Mouse (Mus musculus): ENCODE data around the gene Alg9. TPM values are rescaled to one million over a fixed set of nuclear protein-coding genes. Genes with fewer than 3 reads are reported as not detected.

The Alg9 gene
- polyA plus RNA-seq, 1 experiment from 2014 or later = 37.3 TPM

DNA sequence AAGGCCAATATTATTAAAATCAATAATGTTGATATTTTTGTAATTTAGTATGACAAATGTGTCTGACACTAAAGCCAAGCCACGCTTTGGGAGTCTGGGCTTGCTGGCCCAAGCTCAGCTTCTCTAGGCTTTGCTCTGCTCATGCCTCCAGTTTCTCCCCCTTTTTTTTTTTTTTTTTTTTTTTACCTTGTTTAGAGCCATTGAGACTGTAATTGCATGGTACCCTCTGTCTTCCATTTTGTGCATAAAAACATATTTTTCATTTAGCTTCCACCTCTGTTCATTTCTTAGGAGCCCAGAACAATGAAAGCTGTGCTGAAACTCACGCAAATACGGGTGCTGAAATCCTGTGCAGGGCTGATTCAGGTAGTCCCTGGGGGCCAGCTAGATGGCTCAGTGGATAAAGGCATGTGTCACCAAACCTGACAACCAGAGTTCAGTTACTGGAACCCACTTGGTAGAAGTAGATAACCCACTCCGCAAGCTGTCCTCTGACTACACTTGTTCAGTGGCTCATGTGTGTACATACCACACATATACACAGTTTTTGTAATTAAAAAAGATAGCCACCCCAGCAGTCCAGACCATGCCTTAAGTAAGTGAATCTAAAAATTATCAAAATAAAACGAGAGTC, 80.4 kb downstream of the Alg9 start:
- H3K4me3 ChIP-seq (ENCODE audit: low read depth, low read length) = no peak overlapping the region
- no peak overlapping the region for H3K4me2 ChIP-seq
- H3K27ac ChIP-seq (ENCODE audit: low read depth, low read length) = 0 out of 2 replicates have a peak overlapping the region, but pooled peaks have one; percentile 82
- H3K36me3 ChIP-seq (ENCODE audit: control insufficient read depth, insufficient read depth, low read length) = peaks cover 2% of the 10 kb centered on the region; the same call in 1 of the 2 replicates
- WGBS (ENCODE audit: insufficient replicate concordance) = 77% methylated on average over 5 of the region's 5 CpGs
- no peak overlapping the region for H3K9ac ChIP-seq (ENCODE audit: low read depth, low read length)
- ATAC-seq (replicated peaks; ENCODE audit: insufficient number of reproducible peaks, low FRiP score, low TSS enrichment) = no peak
- peaks cover 21% of the 10 kb centered on the region for H3K4me1 ChIP-seq (ENCODE audit: control insufficient read depth, insufficient read depth, low read length)
- H3K9me3 ChIP-seq (replicated peaks; ENCODE audit: control insufficient read depth, low read length) = no peaks in the 10 kb centered on the region
- no peaks in the 10 kb centered on the region for H3K27me3 ChIP-seq (ENCODE audit: control insufficient read depth, insufficient read depth, low read length)

DNA sequence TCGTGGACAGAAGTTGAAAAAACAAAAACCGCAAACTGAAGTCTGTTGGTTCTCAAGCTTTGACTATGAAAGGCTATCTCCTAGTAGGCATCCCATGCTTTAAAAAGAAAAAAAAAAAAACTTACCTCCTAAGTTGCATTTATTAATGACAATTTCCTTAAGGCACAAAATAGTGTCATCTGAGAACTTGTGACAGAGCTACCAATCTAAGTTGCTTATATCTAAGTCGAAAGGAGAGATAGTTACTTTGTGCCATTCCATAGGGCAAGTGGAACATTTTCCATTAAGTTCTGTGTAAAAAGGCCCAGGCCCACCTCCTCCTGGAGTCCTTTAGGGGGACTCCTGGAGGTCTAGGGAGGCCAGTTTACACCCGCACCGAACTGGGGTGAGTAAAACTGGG, 81.0 kb downstream of the Alg9 start:
- no peaks in the 10 kb centered on the region for H3K27me3 ChIP-seq (ENCODE audit: control insufficient read depth, insufficient read depth, low read length)
- peaks cover 6% of the 10 kb centered on the region; the same call in 1 of the 2 replicates for H3K36me3 ChIP-seq (ENCODE audit: control insufficient read depth, insufficient read depth, low read length)
- 57% methylated on average over 5 of the region's 5 CpGs for WGBS (ENCODE audit: insufficient replicate concordance)
- no peaks in the 10 kb centered on the region for H3K9me3 ChIP-seq (replicated peaks; ENCODE audit: control insufficient read depth, low read length)
- ATAC-seq (replicated peaks; ENCODE audit: insufficient number of reproducible peaks, low FRiP score, low TSS enrichment) = no peak
- peak overlapping the region; percentile 85; the same call in 1 of the 2 replicates for H3K9ac ChIP-seq (ENCODE audit: low read depth, low read length)
- peak overlapping the region; percentile 82 for H3K27ac ChIP-seq (ENCODE audit: low read depth, low read length)
- peak overlapping the region; percentile 93; the same call in 1 of the 2 replicates for H3K4me3 ChIP-seq (ENCODE audit: low read depth, low read length)
- H3K4me1 ChIP-seq (ENCODE audit: control insufficient read depth, insufficient read depth, low read length) = peaks cover 20% of the 10 kb centered on the region
- H3K4me2 ChIP-seq = peak overlapping the region; percentile 63

DNA sequence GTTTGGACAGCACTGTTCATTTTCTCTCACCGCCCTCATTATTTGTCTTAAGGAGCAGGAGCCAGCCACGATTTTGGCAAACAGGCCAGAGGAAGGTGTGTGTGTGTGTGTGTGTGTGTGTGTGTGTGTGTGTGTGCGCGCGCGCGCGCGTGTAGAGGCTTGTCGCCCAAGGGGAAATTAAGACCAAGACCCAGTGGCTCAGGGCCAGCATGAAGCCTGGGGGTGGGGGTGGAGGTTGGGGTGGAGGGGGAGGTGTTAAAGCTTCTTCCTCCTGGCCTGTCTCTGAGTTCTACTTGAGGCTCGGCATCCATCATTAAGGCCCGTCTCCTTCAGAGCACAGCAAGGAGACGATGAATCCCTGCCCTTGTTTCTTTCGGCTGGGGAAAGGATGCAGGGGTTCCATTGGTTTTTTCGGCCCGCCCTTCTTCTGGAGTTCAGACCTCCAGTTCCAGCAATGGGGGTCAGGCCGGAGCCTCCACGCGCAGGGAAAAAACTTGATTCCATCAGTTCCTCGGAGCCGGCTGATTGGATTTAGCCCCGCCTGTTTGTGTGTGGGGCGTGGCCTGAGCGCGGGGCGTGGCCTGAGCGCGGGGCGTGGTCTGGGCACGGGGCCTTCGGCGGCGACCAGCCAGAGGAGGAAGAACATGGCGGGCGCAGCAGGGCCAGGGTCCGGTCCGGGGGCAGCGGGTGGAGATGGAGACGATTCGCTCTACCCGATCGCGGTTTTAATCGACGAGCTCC, 81.7 kb downstream of the Alg9 start:
- Histone ChIP-seq H3K27ac (ENCODE audit: low read depth, low read length) (peak overlapping the region; percentile 82), H3K27me3 (ENCODE audit: control insufficient read depth, insufficient read depth, low read length) (no peaks in the 10 kb centered on the region), H3K36me3 (ENCODE audit: control insufficient read depth, insufficient read depth, low read length) (peaks cover 8% of the 10 kb centered on the region), H3K4me2 (peak overlapping the region; percentile 63), H3K9ac (ENCODE audit: low read depth, low read length) (peak overlapping the region; percentile 85), H3K4me1 (ENCODE audit: control insufficient read depth, insufficient read depth, low read length) (peaks cover 17% of the 10 kb centered on the region), H3K4me3 (ENCODE audit: low read depth, low read length) (peak overlapping the region; percentile 93), H3K9me3 (replicated peaks; ENCODE audit: control insufficient read depth, low read length) (no peaks in the 10 kb centered on the region)
- peak; percentile 88 for ATAC-seq (replicated peaks; ENCODE audit: insufficient number of reproducible peaks, low FRiP score, low TSS enrichment)
- WGBS (ENCODE audit: insufficient replicate concordance) = 2% methylated on average over 43 of the region's 45 CpGs

DNA sequence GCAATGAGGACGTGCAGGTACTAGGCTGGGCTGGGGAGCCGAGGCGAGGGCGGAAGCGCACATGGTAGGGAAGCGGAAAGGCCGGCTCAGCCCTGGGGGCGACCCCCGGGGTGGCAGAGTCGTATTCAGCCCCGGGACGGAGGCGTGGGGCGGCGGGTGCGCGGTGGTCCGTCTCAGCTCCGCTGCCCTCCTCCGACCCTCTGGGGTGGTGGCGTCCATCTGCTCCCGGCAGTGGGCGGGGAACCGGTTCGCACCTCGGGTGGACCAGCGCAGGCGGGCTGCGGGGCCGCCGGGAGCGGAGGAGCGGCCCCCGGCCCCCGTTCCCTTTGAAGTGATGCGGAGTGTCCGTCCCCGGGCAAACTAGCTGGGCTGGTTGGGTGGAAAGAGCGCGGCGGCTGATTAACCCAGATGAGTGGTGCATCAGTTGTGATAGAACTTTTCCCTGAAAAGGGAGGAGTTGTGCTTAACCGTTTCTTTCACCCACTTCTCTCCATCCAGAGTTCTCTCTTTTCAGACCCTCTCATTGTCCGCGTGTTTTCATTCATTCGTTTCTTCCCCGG, 82.3 kb downstream of the Alg9 start:
- Histone ChIP-seq H3K4me2 (peak overlapping the region; percentile 63), H3K27ac (ENCODE audit: low read depth, low read length) (peak overlapping the region; percentile 68; the same call in 1 of the 2 replicates), H3K36me3 (ENCODE audit: control insufficient read depth, insufficient read depth, low read length) (peaks cover 11% of the 10 kb centered on the region), H3K4me1 (ENCODE audit: control insufficient read depth, insufficient read depth, low read length) (peaks cover 17% of the 10 kb centered on the region), H3K27me3 (ENCODE audit: control insufficient read depth, insufficient read depth, low read length) (no peaks in the 10 kb centered on the region), H3K4me3 (ENCODE audit: low read depth, low read length) (peak overlapping the region; percentile 93), H3K9me3 (replicated peaks; ENCODE audit: control insufficient read depth, low read length) (no peaks in the 10 kb centered on the region), H3K9ac (ENCODE audit: low read depth, low read length) (peak overlapping the region; percentile 85)
- under 1% methylated on average over 46 of the region's 46 CpGs for WGBS (ENCODE audit: insufficient replicate concordance)
- peak; percentile 52 for ATAC-seq (replicated peaks; ENCODE audit: insufficient number of reproducible peaks, low FRiP score, low TSS enrichment)

DNA sequence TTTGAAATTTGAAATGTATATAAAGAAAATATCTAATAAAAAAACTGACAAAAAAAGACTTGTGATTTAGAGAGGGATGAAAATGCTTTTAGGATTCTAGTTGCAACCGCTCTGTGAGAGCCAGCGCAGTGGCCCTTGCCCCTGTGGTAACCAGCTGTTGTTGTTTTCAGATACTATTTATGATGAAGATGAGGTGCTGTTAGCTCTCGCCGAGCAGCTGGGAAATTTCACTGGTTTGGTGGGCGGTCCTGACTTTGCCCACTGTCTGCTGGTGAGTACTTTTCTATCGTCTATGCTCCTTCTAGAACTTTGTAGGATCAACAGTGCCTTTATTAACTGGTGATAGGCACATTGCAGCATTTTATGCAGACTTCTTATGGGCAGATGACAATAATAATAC, 83.9 kb downstream of the Alg9 start:
- no peak for ATAC-seq (replicated peaks; ENCODE audit: insufficient number of reproducible peaks, low FRiP score, low TSS enrichment)
- Histone ChIP-seq H3K36me3 (ENCODE audit: control insufficient read depth, insufficient read depth, low read length) (peaks cover 23% of the 10 kb centered on the region), H3K9ac (ENCODE audit: low read depth, low read length) (no peak overlapping the region), H3K27me3 (ENCODE audit: control insufficient read depth, insufficient read depth, low read length) (no peaks in the 10 kb centered on the region), H3K4me3 (ENCODE audit: low read depth, low read length) (no peak overlapping the region), H3K4me2 (no peak overlapping the region), H3K27ac (ENCODE audit: low read depth, low read length) (no peak overlapping the region), H3K4me1 (ENCODE audit: control insufficient read depth, insufficient read depth, low read length) (peaks cover 10% of the 10 kb centered on the region), H3K9me3 (replicated peaks; ENCODE audit: control insufficient read depth, low read length) (no peaks in the 10 kb centered on the region)
- 88% methylated on average over 6 of the region's 6 CpGs for WGBS (ENCODE audit: insufficient replicate concordance)

DNA sequence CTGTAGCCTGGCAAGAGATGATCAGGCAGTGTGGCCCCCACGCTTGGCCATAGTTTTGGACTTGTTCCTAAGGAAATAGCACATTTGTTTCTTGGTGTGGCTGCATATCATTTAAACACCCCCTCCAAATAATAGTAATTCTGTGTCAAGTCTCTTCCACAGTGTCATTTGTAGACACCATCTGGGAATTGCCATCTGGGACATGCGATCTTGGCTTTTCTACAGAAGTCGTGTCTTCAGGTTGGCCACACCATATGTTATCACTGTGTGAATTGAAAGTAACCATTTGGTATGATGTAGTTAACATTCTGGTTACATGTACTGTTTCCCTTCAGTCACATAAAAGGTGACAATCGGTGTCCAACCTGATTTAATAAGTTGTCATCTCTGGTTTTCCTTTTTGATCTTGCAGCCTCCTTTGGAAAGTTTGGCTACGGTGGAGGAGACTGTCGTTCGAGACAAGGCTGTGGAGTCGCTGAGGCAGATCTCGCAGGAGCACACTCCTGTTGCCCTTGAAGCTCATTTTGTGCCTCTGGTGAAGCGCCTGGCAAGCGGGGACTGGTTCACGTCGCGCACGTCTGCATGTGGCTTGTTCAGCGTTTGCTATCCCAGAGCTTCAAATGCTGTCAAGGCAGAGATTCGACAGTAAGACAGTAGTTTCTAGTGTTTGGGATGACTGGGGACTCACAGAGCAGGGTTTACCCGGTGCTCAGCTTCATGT, 86.5 kb downstream of the Alg9 start:
- Histone ChIP-seq H3K4me2 (no peak overlapping the region), H3K36me3 (ENCODE audit: control insufficient read depth, insufficient read depth, low read length) (peaks cover 24% of the 10 kb centered on the region), H3K4me1 (ENCODE audit: control insufficient read depth, insufficient read depth, low read length) (peaks cover 9% of the 10 kb centered on the region), H3K4me3 (ENCODE audit: low read depth, low read length) (no peak overlapping the region), H3K27me3 (ENCODE audit: control insufficient read depth, insufficient read depth, low read length) (no peaks in the 10 kb centered on the region), H3K9ac (ENCODE audit: low read depth, low read length) (no peak overlapping the region), H3K27ac (ENCODE audit: low read depth, low read length) (no peak overlapping the region), H3K9me3 (replicated peaks; ENCODE audit: control insufficient read depth, low read length) (no peaks in the 10 kb centered on the region)
- no peak for ATAC-seq (replicated peaks; ENCODE audit: insufficient number of reproducible peaks, low FRiP score, low TSS enrichment)
- WGBS (ENCODE audit: insufficient replicate concordance) = 91% methylated on average over 18 of the region's 18 CpGs

DNA sequence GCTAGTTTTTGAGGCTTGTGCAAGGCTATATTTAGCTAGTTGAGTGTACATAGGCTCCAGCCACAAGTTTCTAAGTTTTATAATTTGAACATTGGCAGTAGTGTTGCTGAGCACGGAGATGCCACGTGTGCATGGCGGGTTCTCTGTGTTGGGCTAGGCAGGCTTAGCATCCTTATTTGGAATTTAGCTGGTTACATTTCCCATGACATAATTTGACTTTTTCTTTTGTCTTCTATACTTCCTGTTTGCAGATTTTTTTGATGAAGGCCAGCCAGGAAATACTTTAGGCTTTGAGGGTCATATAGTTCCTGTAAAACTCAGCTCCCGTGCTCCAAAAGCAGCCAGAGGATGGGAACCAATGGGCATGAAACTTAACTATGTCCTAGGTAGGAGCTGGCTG, 89.0 kb downstream of the Alg9 start:
- 93% methylated on average over 4 of the region's 4 CpGs for WGBS (ENCODE audit: insufficient replicate concordance)
- Histone ChIP-seq H3K4me1 (ENCODE audit: control insufficient read depth, insufficient read depth, low read length) (peaks cover 3% of the 10 kb centered on the region), H3K27ac (ENCODE audit: low read depth, low read length) (peak overlapping the region; percentile 30; the same call in 1 of the 2 replicates), H3K9me3 (replicated peaks; ENCODE audit: control insufficient read depth, low read length) (no peaks in the 10 kb centered on the region), H3K4me2 (no peak overlapping the region), H3K9ac (ENCODE audit: low read depth, low read length) (no peak overlapping the region), H3K36me3 (ENCODE audit: control insufficient read depth, insufficient read depth, low read length) (peaks cover 32% of the 10 kb centered on the region), H3K4me3 (ENCODE audit: low read depth, low read length) (no peak overlapping the region), H3K27me3 (ENCODE audit: control insufficient read depth, insufficient read depth, low read length) (no peaks in the 10 kb centered on the region)
- no peak for ATAC-seq (replicated peaks; ENCODE audit: insufficient number of reproducible peaks, low FRiP score, low TSS enrichment)

DNA sequence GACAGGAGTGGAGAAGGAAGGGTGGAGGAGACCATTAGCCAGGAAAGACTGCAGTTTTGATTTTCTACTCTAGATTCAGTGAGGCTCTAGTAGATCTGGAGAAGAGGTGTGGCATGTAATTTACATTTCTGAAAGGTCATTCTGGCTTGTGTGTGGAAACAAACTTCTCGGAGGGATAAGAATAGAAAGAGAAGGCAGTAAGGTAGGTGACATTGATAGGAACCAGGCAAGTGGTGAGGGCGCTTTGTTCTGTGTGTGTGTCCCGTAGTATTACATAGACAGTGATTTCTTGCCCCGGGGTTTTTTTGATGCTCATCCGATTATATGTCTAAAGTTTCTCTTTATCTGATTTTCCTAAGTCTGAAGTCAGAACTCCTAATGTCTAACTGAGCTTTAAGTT, 90.1 kb downstream of the Alg9 start:
- Histone ChIP-seq H3K9ac (ENCODE audit: low read depth, low read length) (no peak overlapping the region), H3K27me3 (ENCODE audit: control insufficient read depth, insufficient read depth, low read length) (no peaks in the 10 kb centered on the region), H3K4me3 (ENCODE audit: low read depth, low read length) (no peak overlapping the region), H3K4me2 (peak overlapping the region; percentile 49), H3K9me3 (replicated peaks; ENCODE audit: control insufficient read depth, low read length) (no peaks in the 10 kb centered on the region), H3K4me1 (ENCODE audit: control insufficient read depth, insufficient read depth, low read length) (peaks cover 3% of the 10 kb centered on the region), H3K36me3 (ENCODE audit: control insufficient read depth, insufficient read depth, low read length) (peaks cover 32% of the 10 kb centered on the region), H3K27ac (ENCODE audit: low read depth, low read length) (peak overlapping the region; percentile 46)
- 51% methylated on average over 5 of the region's 5 CpGs for WGBS (ENCODE audit: insufficient replicate concordance)
- ATAC-seq (replicated peaks; ENCODE audit: insufficient number of reproducible peaks, low FRiP score, low TSS enrichment) = no peak

All from heart, embryonic 11.5 days (tissue).